Mouse (Mus musculus) frontal cortex, postnatal 14 days (tissue): ENCODE measurements around the gene Slc29a2.

Source experiments
- DNase-seq, 2 experiments: peaks; one replicate each; pipeline ENCODE4 v3.0.0; 2022; ENCODE audit warnings: low spot score in 2 of 2

Gene Slc29a2

GRCm38 (mm10) chr19:5058801-5059771 is 35.4 kb downstream of the Slc29a2 start:
- no peak for DNase-seq

GRCm38 (mm10) chr19:5060365-5061330 is 37.0 kb downstream of the Slc29a2 start:
- DNase-seq, result no peak

GRCm38 (mm10) chr19:5062041-5062440 is 38.4 kb downstream of the Slc29a2 start:
- DNase-seq, result no peak

GRCm38 (mm10) chr19:5062446-5062845 is 38.8 kb downstream of the Slc29a2 start:
- DNase-seq, result no peak

- no peak for DNase-seq
Measured at GRCm38 (mm10) chr19:5065104-5065503, 41.4 kb downstream of the Slc29a2 start.

GRCm38 (mm10) chr19:5067040-5067799 is 43.6 kb downstream of the Slc29a2 start:
- DNase-seq, result no peak

GRCm38 (mm10) chr19:5067867-5068569 is 44.4 kb downstream of the Slc29a2 start, which contains the start of gene Cd248:
Gene Cd248, plus strand, starts transcription at chr19:5068078.
- no peak for DNase-seq

GRCm38 (mm10) chr19:5068570-5069234 is 45.0 kb downstream of the Slc29a2 start:
- DNase-seq, result no peak

- DNase-seq, result no peak
Measured at GRCm38 (mm10) chr19:5069486-5069885, 45.8 kb downstream of the Slc29a2 start.

- no peak for DNase-seq
Measured at GRCm38 (mm10) chr19:5069978-5070377, 46.3 kb downstream of the Slc29a2 start.

GRCm38 (mm10) chr19:5071077-5071476 is 47.4 kb downstream of the Slc29a2 start:
- no peak for DNase-seq

GRCm38 (mm10) chr19:5071545-5072369 is 48.1 kb downstream of the Slc29a2 start:
- no peak for DNase-seq

- DNase-seq, result no peak
Measured at GRCm38 (mm10) chr19:5072389-5073019, 48.8 kb downstream of the Slc29a2 start.

- DNase-seq, result no peak
Measured at GRCm38 (mm10) chr19:5073028-5073427, 49.4 kb downstream of the Slc29a2 start.

- DNase-seq, result no peak
Measured at GRCm38 (mm10) chr19:5073518-5073917, 49.9 kb downstream of the Slc29a2 start.

GRCm38 (mm10) chr19:5079279-5079678 is 55.6 kb downstream of the Slc29a2 start:
- DNase-seq, result no peak
